Mouse (Mus musculus): ENCODE data around the gene Tedc2. TPM values are rescaled to one million over a fixed set of nuclear protein-coding genes. Genes with fewer than 3 reads are reported as not detected.

The Tedc2 gene
- polyA plus RNA-seq, 1 experiment from 2014 or later = 6.1 TPM

DNA sequence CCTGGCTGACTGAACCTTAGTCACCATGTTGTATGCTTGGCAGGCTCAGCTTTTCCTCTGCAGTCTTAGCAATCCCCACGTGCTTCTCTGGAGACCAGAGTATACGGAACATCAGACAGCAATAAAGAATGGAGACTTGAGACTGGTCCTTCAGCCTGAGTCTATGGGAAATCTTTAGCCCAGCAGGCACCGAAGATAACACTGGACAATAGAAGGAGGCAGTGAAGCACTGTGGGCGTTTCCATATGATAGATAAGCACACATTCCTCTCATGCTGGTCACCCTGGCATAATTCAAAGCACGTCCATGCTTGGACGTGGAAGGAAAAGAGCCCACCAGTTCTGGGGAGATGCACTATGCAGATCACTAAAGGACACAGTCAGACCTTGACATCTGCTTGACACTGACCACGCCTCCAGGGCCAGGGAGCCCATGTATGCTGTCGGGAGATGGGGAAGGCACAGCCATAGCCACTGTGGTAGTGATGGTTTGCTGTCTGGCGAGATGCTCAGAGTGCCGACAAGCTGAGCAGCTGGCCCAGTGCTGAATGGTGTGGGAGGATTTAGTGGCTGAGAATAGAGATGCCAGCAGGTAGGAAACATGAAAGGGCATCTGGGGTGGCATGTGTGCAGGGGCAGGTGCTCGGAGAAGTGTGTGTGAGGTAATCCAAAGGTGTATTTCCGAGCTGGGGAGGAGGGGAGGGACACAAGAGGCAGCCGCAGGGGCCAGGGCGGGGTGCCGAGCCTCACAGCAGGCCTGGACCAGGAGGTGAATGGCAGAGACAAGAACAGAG, 23.4 kb downstream of the Tedc2 start:
- Histone ChIP-seq H3K4me3 (ENCODE audit: low read depth, low read length) (no peak overlapping the region), H3K27ac (replicated peaks) (no peak overlapping the region), H3K4me2 (replicated peaks; ENCODE audit: low read depth) (no peak overlapping the region), H3K27me3 (ENCODE audit: control insufficient read depth, insufficient read depth, low read length) (no peaks in the 10 kb centered on the region), H3K4me1 (replicated peaks; ENCODE audit: control insufficient read depth, insufficient read depth) (no peaks in the 10 kb centered on the region), H3K9me3 (ENCODE audit: control insufficient read depth, low read length) (no peaks in the 10 kb centered on the region), H3K9ac (ENCODE audit: low read length) (no peak overlapping the region), H3K36me3 (ENCODE audit: control insufficient read depth, insufficient read depth, low read length) (no peaks in the 10 kb centered on the region)
- no peak for DNase-seq (ENCODE audit: low spot score)
- WGBS = 53% methylated on average over 15 of the region's 15 CpGs
- ATAC-seq (ENCODE audit: low FRiP score, low TSS enrichment) = peak; percentile 24; the same call in 1 of the 2 replicates
- TF ChIP-seq CTCF (IDR thresholded peaks at IDR 0.05; ENCODE audit: low read depth) (no peak), EP300 (optimal IDR thresholded peaks at IDR 0.05) (no peak)

DNA sequence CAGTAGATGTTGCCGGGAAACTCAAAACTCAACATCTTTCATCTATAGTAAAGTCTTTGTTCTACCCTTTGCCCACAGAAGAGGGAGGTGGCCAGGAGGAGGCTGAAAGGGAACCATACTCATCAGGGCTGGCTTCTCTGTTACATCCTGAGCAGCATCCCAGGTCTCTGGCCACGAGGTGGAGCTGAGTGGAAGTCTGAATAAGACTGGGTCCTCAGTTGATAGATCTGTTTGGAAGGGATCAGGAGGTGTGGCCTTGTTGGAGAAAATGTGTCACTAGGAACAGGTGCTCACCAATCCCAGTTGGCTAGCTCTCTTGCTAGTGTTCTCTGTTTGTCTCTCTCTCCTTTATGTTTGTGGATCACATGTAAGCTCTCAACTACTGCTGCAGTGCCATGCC, 25.3 kb downstream of the Tedc2 start:
- H3K36me3 ChIP-seq (ENCODE audit: control insufficient read depth, insufficient read depth, low read length) = no peaks in the 10 kb centered on the region
- ATAC-seq (ENCODE audit: low FRiP score, low TSS enrichment) (no peak), DNase-seq (ENCODE audit: low spot score) (no peak)
- H3K4me3 ChIP-seq (ENCODE audit: low read depth, low read length) = no peak overlapping the region
- H3K4me2 ChIP-seq (replicated peaks; ENCODE audit: low read depth) = no peak overlapping the region
- no peak overlapping the region for H3K27ac ChIP-seq (replicated peaks)
- no peaks in the 10 kb centered on the region for H3K9me3 ChIP-seq (ENCODE audit: control insufficient read depth, low read length)
- 63% methylated on average over 2 of the region's 2 CpGs for WGBS
- H3K27me3 ChIP-seq (ENCODE audit: control insufficient read depth, insufficient read depth, low read length) = no peaks in the 10 kb centered on the region
- no peak overlapping the region for H3K9ac ChIP-seq (ENCODE audit: low read length)
- H3K4me1 ChIP-seq (replicated peaks; ENCODE audit: control insufficient read depth, insufficient read depth) = no peaks in the 10 kb centered on the region
- TF ChIP-seq EP300 (optimal IDR thresholded peaks at IDR 0.05) (no peak), CTCF (IDR thresholded peaks at IDR 0.05; ENCODE audit: low read depth) (peak; percentile 25; the same call in 1 of the 2 replicates)

DNA sequence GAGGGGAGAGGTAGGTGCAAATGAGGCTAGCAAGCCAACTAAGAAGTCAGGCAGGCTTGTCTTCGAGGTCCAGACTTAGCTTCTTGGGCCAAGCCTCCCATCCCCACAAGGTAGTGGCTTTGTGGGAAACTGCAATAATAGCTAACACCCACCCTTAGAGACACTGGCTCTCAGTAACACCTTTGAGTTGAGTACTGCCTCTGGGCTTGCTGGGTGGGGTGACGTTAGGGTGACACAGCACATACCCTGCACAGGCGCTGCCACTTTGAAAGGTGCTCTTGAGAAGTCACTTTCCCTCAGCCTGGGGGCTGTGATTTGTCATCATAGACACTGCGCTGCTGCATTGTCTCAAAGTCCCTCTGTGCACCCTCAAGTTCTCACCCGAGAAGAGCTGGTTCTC, 26.9 kb downstream of the Tedc2 start:
- H3K27ac ChIP-seq (replicated peaks) = no peak overlapping the region
- H3K9me3 ChIP-seq (ENCODE audit: control insufficient read depth, low read length) = no peaks in the 10 kb centered on the region
- no peaks in the 10 kb centered on the region for H3K36me3 ChIP-seq (ENCODE audit: control insufficient read depth, insufficient read depth, low read length)
- H3K4me1 ChIP-seq (replicated peaks; ENCODE audit: control insufficient read depth, insufficient read depth) = no peaks in the 10 kb centered on the region
- no peak overlapping the region for H3K9ac ChIP-seq (ENCODE audit: low read length)
- no peak overlapping the region for H3K4me2 ChIP-seq (replicated peaks; ENCODE audit: low read depth)
- DNase-seq (ENCODE audit: low spot score) (no peak), ATAC-seq (ENCODE audit: low FRiP score, low TSS enrichment) (no peak)
- no peak overlapping the region for H3K4me3 ChIP-seq (ENCODE audit: low read depth, low read length)
- 81% methylated on average over 5 of the region's 5 CpGs for WGBS
- TF ChIP-seq EP300 (optimal IDR thresholded peaks at IDR 0.05) (no peak), CTCF (IDR thresholded peaks at IDR 0.05; ENCODE audit: low read depth) (no peak)
- no peaks in the 10 kb centered on the region for H3K27me3 ChIP-seq (ENCODE audit: control insufficient read depth, insufficient read depth, low read length)

DNA sequence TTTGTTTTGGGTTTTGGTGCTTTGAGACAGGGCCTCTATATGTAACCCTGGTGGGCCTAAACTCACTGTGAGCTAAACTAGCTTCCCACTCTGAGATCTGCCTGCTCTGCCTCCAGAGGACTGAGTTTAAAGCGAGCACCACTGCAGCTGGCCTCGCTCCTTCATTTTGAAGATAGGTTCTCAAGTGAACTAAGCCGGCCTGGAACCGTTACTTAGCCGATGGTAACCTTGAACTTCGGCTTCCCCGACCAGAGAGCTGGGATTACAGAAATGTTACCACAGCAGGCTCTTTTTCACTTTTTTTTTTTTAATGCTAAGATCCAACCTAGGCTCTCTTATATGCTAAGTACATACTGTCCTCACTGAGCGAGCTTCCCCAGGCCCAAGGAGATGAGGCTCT, 27.4 kb downstream of the Tedc2 start:
- Histone ChIP-seq H3K4me3 (ENCODE audit: low read depth, low read length) (no peak overlapping the region), H3K4me1 (replicated peaks; ENCODE audit: control insufficient read depth, insufficient read depth) (no peaks in the 10 kb centered on the region), H3K9me3 (ENCODE audit: control insufficient read depth, low read length) (no peaks in the 10 kb centered on the region), H3K9ac (ENCODE audit: low read length) (no peak overlapping the region), H3K36me3 (ENCODE audit: control insufficient read depth, insufficient read depth, low read length) (no peaks in the 10 kb centered on the region), H3K27ac (replicated peaks) (no peak overlapping the region), H3K4me2 (replicated peaks; ENCODE audit: low read depth) (no peak overlapping the region), H3K27me3 (ENCODE audit: control insufficient read depth, insufficient read depth, low read length) (no peaks in the 10 kb centered on the region)
- TF ChIP-seq EP300 (optimal IDR thresholded peaks at IDR 0.05) (no peak), CTCF (IDR thresholded peaks at IDR 0.05; ENCODE audit: low read depth) (no peak)
- DNase-seq (ENCODE audit: low spot score) = no peak
- no peak for ATAC-seq (ENCODE audit: low FRiP score, low TSS enrichment)
- WGBS = 91% methylated on average over 8 of the region's 8 CpGs

DNA sequence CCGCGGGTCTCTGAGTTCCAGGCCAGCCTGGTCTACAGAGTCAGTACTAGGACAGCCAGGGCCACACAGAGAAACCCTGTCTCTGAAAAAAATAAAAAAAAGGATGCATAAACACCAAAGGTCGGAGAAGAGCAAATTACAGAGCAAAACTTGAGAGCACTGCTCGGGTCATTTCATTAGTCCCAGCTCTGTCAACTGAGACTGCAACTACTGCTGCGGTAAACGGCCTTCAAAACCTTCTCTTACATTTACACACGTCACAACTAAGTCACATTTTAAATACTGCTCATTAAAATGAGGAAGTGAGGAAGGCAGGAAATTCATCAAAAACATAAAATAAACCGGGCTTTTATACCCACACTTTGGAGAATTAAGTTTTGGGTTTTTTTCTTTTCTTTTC, 27.8 kb downstream of the Tedc2 start:
- Histone ChIP-seq H3K27ac (replicated peaks) (no peak overlapping the region), H3K4me3 (ENCODE audit: low read depth, low read length) (no peak overlapping the region), H3K4me1 (replicated peaks; ENCODE audit: control insufficient read depth, insufficient read depth) (no peaks in the 10 kb centered on the region), H3K36me3 (ENCODE audit: control insufficient read depth, insufficient read depth, low read length) (no peaks in the 10 kb centered on the region), H3K27me3 (ENCODE audit: control insufficient read depth, insufficient read depth, low read length) (no peaks in the 10 kb centered on the region), H3K9me3 (ENCODE audit: control insufficient read depth, low read length) (no peaks in the 10 kb centered on the region), H3K4me2 (replicated peaks; ENCODE audit: low read depth) (no peak overlapping the region), H3K9ac (ENCODE audit: low read length) (no peak overlapping the region)
- DNase-seq (ENCODE audit: low spot score) (no peak), ATAC-seq (ENCODE audit: low FRiP score, low TSS enrichment) (no peak)
- WGBS = 73% methylated on average over 8 of the region's 8 CpGs
- no peak for TF ChIP-seq CTCF (IDR thresholded peaks at IDR 0.05; ENCODE audit: low read depth)
- no peak for TF ChIP-seq EP300 (optimal IDR thresholded peaks at IDR 0.05)

DNA sequence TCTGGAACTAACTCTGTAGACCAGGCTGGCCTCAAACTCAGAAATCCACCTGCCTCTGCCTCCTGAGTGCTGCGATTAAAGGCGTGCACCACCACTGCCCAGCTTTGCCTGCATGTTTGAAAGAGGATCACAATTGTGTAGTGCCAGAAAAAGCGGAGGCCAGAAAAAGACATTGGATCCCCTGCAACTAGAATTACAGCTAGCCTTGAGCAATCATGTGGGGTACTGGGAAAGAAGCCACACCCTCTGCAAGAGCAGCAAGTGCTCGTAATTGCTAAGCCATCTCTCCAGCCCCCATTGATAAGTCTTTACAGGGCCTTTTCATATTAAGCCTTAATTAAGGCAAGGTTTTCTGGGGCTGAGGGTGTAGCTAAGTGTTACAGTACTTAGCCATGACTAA, 29.2 kb downstream of the Tedc2 start:
- no peaks in the 10 kb centered on the region for H3K9me3 ChIP-seq (ENCODE audit: control insufficient read depth, low read length)
- WGBS = 76% methylated on average over 4 of the region's 4 CpGs
- H3K27me3 ChIP-seq (ENCODE audit: control insufficient read depth, insufficient read depth, low read length) = no peaks in the 10 kb centered on the region
- no peaks in the 10 kb centered on the region for H3K36me3 ChIP-seq (ENCODE audit: control insufficient read depth, insufficient read depth, low read length)
- DNase-seq (ENCODE audit: low spot score) = no peak
- H3K4me1 ChIP-seq (replicated peaks; ENCODE audit: control insufficient read depth, insufficient read depth) = no peaks in the 10 kb centered on the region
- no peak overlapping the region for H3K4me3 ChIP-seq (ENCODE audit: low read depth, low read length)
- TF ChIP-seq EP300 (optimal IDR thresholded peaks at IDR 0.05) (no peak), CTCF (IDR thresholded peaks at IDR 0.05; ENCODE audit: low read depth) (no peak)
- H3K27ac ChIP-seq (replicated peaks) = no peak overlapping the region
- no peak overlapping the region for H3K9ac ChIP-seq (ENCODE audit: low read length)
- no peak for ATAC-seq (ENCODE audit: low FRiP score, low TSS enrichment)
- H3K4me2 ChIP-seq (replicated peaks; ENCODE audit: low read depth) = no peak overlapping the region

All from stomach, postnatal 0 days (tissue).